Mouse (Mus musculus) megakaryocyte, embryonic 14.5 days (primary cell): ENCODE data around the gene Qrsl1. TPM values are rescaled to one million over a fixed set of nuclear protein-coding genes. Genes with fewer than 3 reads are reported as not detected.
A peak's percentile ranks its signal among the peaks of the same experiment; 100 is the strongest.

Experiments
- H3K27me3 ChIP-seq: replicated peaks from 2 replicates; pipeline ENCODE3; 2012; ENCODE audit warnings: inconsistent platforms
- H3K36me3 ChIP-seq: replicated peaks from 2 replicates; pipeline ENCODE3; 2012; ENCODE audit warnings: low read length, inconsistent platforms, mixed read lengths
- H3K4me1 ChIP-seq: 2 replicates; pipeline ENCODE4 v1.6.1; 2012; ENCODE audit warnings: inconsistent platforms
- H3K4me3 ChIP-seq: replicated peaks from 2 replicates; pipeline ENCODE3; 2012; ENCODE audit warnings: moderate library complexity, mild to moderate bottlenecking, inconsistent platforms
- H3K9me3 ChIP-seq: 2 replicates; pipeline ENCODE4 v1.6.1; 2012; ENCODE audit warnings: inconsistent platforms
- FLI1 ChIP-seq: IDR thresholded peaks from 2 replicates; pipeline ENCODE4 v1.6.1; 2012; ENCODE audit warnings: low read length, inconsistent platforms, mixed read lengths
- GATA1 ChIP-seq: IDR thresholded peaks from 3 replicates; pipeline ENCODE4 v1.6.1; 2012; ENCODE audit warnings: mixed read lengths, low read length, inconsistent platforms, borderline replicate concordance
- polyA plus RNA-seq: library from polyadenylated mRNA; stranded (reverse); fragments of >175 nt; gene quantifications from 2 replicates; pipeline ENCODE4 v1.2.3, GENCODE M21; 2012; ENCODE audit warnings: low replicate concordance; ENCODE audit not compliant: insufficient read depth

Gene Qrsl1
- polyA plus RNA-seq, 1 experiment: 1.9 TPM

GRCm38 (mm10) chr10:43888976-43889375 lies 12.6 kb downstream of the Qrsl1 start:
- Histone ChIP-seq H3K9me3 (no peaks in the 10 kb centered on the region), H3K4me3 (no peak overlapping the region), H3K36me3 (peaks cover 77% of the 10 kb centered on the region), H3K4me1 (peaks cover 13% of the 10 kb centered on the region), H3K27me3 (no peaks in the 10 kb centered on the region)
- no peak for TF ChIP-seq FLI1
- no peak for TF ChIP-seq GATA1

- peaks cover 68% of the 10 kb centered on the region for H3K36me3 ChIP-seq
These were observed 13.9 kb downstream of the Qrsl1 start for GRCm38 (mm10) chr10:43887676-43888075.

DNA sequence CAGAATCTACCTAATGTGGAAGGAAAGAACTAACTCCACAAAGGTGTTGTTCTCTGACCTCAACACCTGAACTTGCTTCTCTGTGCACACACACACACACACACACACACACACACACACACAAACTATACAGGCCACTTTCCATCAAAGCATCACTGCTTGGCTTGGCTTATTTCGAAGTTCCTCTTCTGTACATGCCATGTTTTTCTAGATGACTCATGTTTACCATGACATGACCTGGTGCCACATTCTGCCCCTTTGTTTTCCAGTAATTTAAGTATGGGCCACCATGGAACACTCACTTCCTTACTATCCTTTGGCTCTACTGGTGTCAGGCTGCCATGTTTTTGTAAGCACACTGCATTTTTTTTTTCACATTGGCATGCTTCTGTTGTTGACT lies 30.1 kb downstream of the Qrsl1 start:
- H3K27me3 ChIP-seq: no peaks in the 10 kb centered on the region
- H3K9me3 ChIP-seq: peaks cover 13% of the 10 kb centered on the region
- H3K4me1 ChIP-seq: peaks cover 17% of the 10 kb centered on the region
- TF ChIP-seq FLI1: no peak
- H3K4me3 ChIP-seq: no peak overlapping the region
- peaks cover 12% of the 10 kb centered on the region for H3K36me3 ChIP-seq

More at GRCm38 (mm10) chr10:43887676-43888075, 13.9 kb downstream of the Qrsl1 start:
- H3K27me3 ChIP-seq: no peaks in the 10 kb centered on the region
- TF ChIP-seq GATA1 (no peak), FLI1 (no peak)
- peaks cover 13% of the 10 kb centered on the region for H3K4me1 ChIP-seq
- no peaks in the 10 kb centered on the region for H3K9me3 ChIP-seq
- no peak overlapping the region for H3K4me3 ChIP-seq

GRCm38 (mm10) chr10:43870752-43871151 lies 30.8 kb downstream of the Qrsl1 start:
- no peaks in the 10 kb centered on the region for H3K27me3 ChIP-seq
- TF ChIP-seq GATA1 (no peak), FLI1 (no peak)

GRCm38 (mm10) chr10:43856351-43856750 lies 45.2 kb downstream of the Qrsl1 start:
- H3K9me3 ChIP-seq: peaks cover 27% of the 10 kb centered on the region
- H3K4me3 ChIP-seq: peak overlapping the region; percentile 62
- H3K27me3 ChIP-seq: no peaks in the 10 kb centered on the region
- H3K4me1 ChIP-seq: peaks cover 23% of the 10 kb centered on the region
- TF ChIP-seq FLI1 (no peak), GATA1 (no peak; the same call in 2 of the 3 replicates)
- H3K36me3 ChIP-seq: peaks cover 15% of the 10 kb centered on the region

More at GRCm38 (mm10) chr10:43870752-43871151, 30.8 kb downstream of the Qrsl1 start:
- Histone ChIP-seq H3K36me3 (peaks cover 6% of the 10 kb centered on the region), H3K4me3 (no peak overlapping the region), H3K9me3 (peaks cover 13% of the 10 kb centered on the region), H3K4me1 (peaks cover 23% of the 10 kb centered on the region)

GRCm38 (mm10) chr10:43855916-43856315 lies 45.6 kb downstream of the Qrsl1 start:
- peak overlapping the region; percentile 62 for H3K4me3 ChIP-seq
- peaks cover 15% of the 10 kb centered on the region for H3K36me3 ChIP-seq
- peaks cover 27% of the 10 kb centered on the region for H3K4me1 ChIP-seq
- peaks cover 27% of the 10 kb centered on the region for H3K9me3 ChIP-seq
- no peak for TF ChIP-seq GATA1
- no peak for TF ChIP-seq FLI1
- H3K27me3 ChIP-seq: no peaks in the 10 kb centered on the region

GRCm38 (mm10) chr10:43851898-43852297 lies 49.6 kb downstream of the Qrsl1 start:
- Histone ChIP-seq H3K4me1 (peaks cover 28% of the 10 kb centered on the region), H3K36me3 (peaks cover 15% of the 10 kb centered on the region), H3K9me3 (peaks cover 27% of the 10 kb centered on the region), H3K4me3 (no peak overlapping the region), H3K27me3 (no peaks in the 10 kb centered on the region)
- TF ChIP-seq GATA1 (no peak), FLI1 (no peak; the same call in 1 of the 2 replicates)

- peaks cover 8% of the 10 kb centered on the region for H3K36me3 ChIP-seq
- TF ChIP-seq FLI1: no peak
- TF ChIP-seq GATA1: no peak
- H3K9me3 ChIP-seq: peaks cover 20% of the 10 kb centered on the region
- H3K4me1 ChIP-seq: peaks cover 32% of the 10 kb centered on the region
- H3K4me3 ChIP-seq: no peak overlapping the region
- H3K27me3 ChIP-seq: no peaks in the 10 kb centered on the region
These were observed 52.1 kb downstream of the Qrsl1 start for GRCm38 (mm10) chr10:43849478-43849877.

DNA sequence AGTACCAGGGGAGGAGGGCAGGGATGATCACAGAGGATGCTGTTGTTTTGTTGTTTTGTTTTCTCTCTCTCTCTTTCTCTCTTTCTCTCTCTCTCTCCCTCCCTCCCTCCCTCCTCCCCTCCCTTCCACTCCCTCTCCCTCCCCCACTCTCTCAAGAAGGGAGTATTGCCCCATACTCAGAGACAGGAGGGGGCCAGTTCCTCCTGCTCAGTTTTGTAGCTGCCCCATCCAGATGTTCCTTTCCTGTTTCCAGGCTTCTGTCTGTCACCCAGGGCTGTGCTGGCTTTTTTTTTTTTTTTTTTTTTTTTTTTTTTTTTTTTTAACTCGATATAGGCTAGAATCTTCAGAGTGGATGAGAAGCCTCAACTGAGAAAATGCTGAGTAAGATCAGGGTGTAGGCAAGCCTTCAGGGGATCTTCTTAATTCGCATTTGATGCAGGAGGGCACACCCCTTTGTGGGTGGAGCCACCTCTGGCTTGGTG lies 55.4 kb downstream of the Qrsl1 start:
- Histone ChIP-seq H3K4me3 (no peak overlapping the region), H3K4me1 (peaks cover 34% of the 10 kb centered on the region)
- no peak for TF ChIP-seq FLI1
- TF ChIP-seq GATA1: no peak

GRCm38 (mm10) chr10:43845442-43845841 lies 56.1 kb downstream of the Qrsl1 start:
- Histone ChIP-seq H3K4me3 (no peak overlapping the region), H3K9me3 (peaks cover 33% of the 10 kb centered on the region), H3K4me1 (peaks cover 34% of the 10 kb centered on the region), H3K36me3 (peaks cover 19% of the 10 kb centered on the region), H3K27me3 (no peaks in the 10 kb centered on the region)
- TF ChIP-seq FLI1 (no peak), GATA1 (no peak)

More for the DNA sequence above, 55.4 kb downstream of the Qrsl1 start:
- no peaks in the 10 kb centered on the region for H3K27me3 ChIP-seq
- H3K36me3 ChIP-seq: peaks cover 19% of the 10 kb centered on the region
- H3K9me3 ChIP-seq: peaks cover 33% of the 10 kb centered on the region
